Mouse (Mus musculus): ENCODE measurements around the gene Zfp628.
A peak's percentile ranks its signal among the peaks of the same experiment; 100 is the strongest.

Gene Zfp628

GRCm38 (mm10) chr7:4938456-4938855 is 23.4 kb downstream of the Zfp628 start:
- Histone ChIP-seq H3K4me3 (replicated peaks; ENCODE audit: low read length) (no peak overlapping the region), H3K9me3 (ENCODE audit: low read length) (no peaks in the 10 kb centered on the region), H3K36me3 (ENCODE audit: insufficient read depth, low read length) (no peaks in the 10 kb centered on the region), H3K27me3 (ENCODE audit: insufficient read depth, low read length) (0 out of 2 replicates have a peak, but pooled peaks cover 3% of the 10 kb centered on the region), H3K4me1 (replicated peaks; ENCODE audit: low read depth, low read length) (peaks cover 16% of the 10 kb centered on the region)
- no peak for TF ChIP-seq POU5F1 (IDR thresholded peaks at IDR 0.05; ENCODE audit: borderline replicate concordance, low read length)
- peak; percentile 99 for TF ChIP-seq CTCF (conservative IDR thresholded peaks at IDR 0.05; ENCODE audit: low read length)

- Histone ChIP-seq H3K36me3 (ENCODE audit: insufficient read depth, low read length) (no peaks in the 10 kb centered on the region), H3K4me1 (replicated peaks; ENCODE audit: low read depth, low read length) (peaks cover 19% of the 10 kb centered on the region), H3K4me3 (replicated peaks; ENCODE audit: low read length) (no peak overlapping the region), H3K27me3 (ENCODE audit: insufficient read depth, low read length) (0 out of 2 replicates have a peak, but pooled peaks cover 9% of the 10 kb centered on the region), H3K9me3 (ENCODE audit: low read length) (no peaks in the 10 kb centered on the region)
- TF ChIP-seq CTCF (conservative IDR thresholded peaks at IDR 0.05; ENCODE audit: low read length) (peak; percentile 87), NANOG (IDR thresholded peaks at IDR 0.05; ENCODE audit: borderline replicate concordance, low read length) (no peak)
These were observed 25.1 kb downstream of the Zfp628 start for GRCm38 (mm10) chr7:4940068-4940479.

- Histone ChIP-seq H3K4me1 (replicated peaks; ENCODE audit: low read depth, low read length) (peaks cover 15% of the 10 kb centered on the region), H3K4me3 (replicated peaks; ENCODE audit: low read length) (no peak overlapping the region), H3K27me3 (ENCODE audit: insufficient read depth, low read length) (peaks cover 9% of the 10 kb centered on the region; the same call in 1 of the 2 replicates), H3K36me3 (ENCODE audit: insufficient read depth, low read length) (no peaks in the 10 kb centered on the region), H3K9me3 (ENCODE audit: low read length) (no peaks in the 10 kb centered on the region)
- no peak for TF ChIP-seq CTCF (conservative IDR thresholded peaks at IDR 0.05; ENCODE audit: low read length)
- TF ChIP-seq NANOG (IDR thresholded peaks at IDR 0.05; ENCODE audit: borderline replicate concordance, low read length) = no peak
- no peak for TF ChIP-seq POU5F1 (IDR thresholded peaks at IDR 0.05; ENCODE audit: borderline replicate concordance, low read length)
These were observed 27.7 kb downstream of the Zfp628 start for GRCm38 (mm10) chr7:4942673-4943072.

- peaks cover 9% of the 10 kb centered on the region; the same call in 1 of the 2 replicates for H3K27me3 ChIP-seq (ENCODE audit: insufficient read depth, low read length)
- H3K9me3 ChIP-seq (ENCODE audit: low read length) = no peaks in the 10 kb centered on the region
- TF ChIP-seq CTCF (conservative IDR thresholded peaks at IDR 0.05; ENCODE audit: low read length) (peak; percentile 92), POU5F1 (IDR thresholded peaks at IDR 0.05; ENCODE audit: borderline replicate concordance, low read length) (no peak)
- H3K36me3 ChIP-seq (ENCODE audit: insufficient read depth, low read length) = no peaks in the 10 kb centered on the region
- H3K4me3 ChIP-seq (replicated peaks; ENCODE audit: low read length) = peak overlapping the region; percentile 64
- H3K4me1 ChIP-seq (replicated peaks; ENCODE audit: low read depth, low read length) = peaks cover 15% of the 10 kb centered on the region
These were observed 28.3 kb downstream of the Zfp628 start for GRCm38 (mm10) chr7:4943223-4943815.

- H3K4me3 ChIP-seq (replicated peaks; ENCODE audit: low read length) = no peak overlapping the region
- H3K27me3 ChIP-seq (ENCODE audit: insufficient read depth, low read length) = peaks cover 6% of the 10 kb centered on the region; the same call in 1 of the 2 replicates
- H3K9me3 ChIP-seq (ENCODE audit: low read length) = no peaks in the 10 kb centered on the region
These were observed 32.8 kb downstream of the Zfp628 start for GRCm38 (mm10) chr7:4947855-4948254.

GRCm38 (mm10) chr7:4948386-4948785 is 33.4 kb downstream of the Zfp628 start:
- Histone ChIP-seq H3K4me1 (replicated peaks; ENCODE audit: low read depth, low read length) (peaks cover 35% of the 10 kb centered on the region), H3K36me3 (ENCODE audit: insufficient read depth, low read length) (no peaks in the 10 kb centered on the region), H3K4me3 (replicated peaks; ENCODE audit: low read length) (no peak overlapping the region), H3K9me3 (ENCODE audit: low read length) (no peaks in the 10 kb centered on the region), H3K27me3 (ENCODE audit: insufficient read depth, low read length) (peaks cover 6% of the 10 kb centered on the region; the same call in 1 of the 2 replicates)
- TF ChIP-seq POU5F1 (IDR thresholded peaks at IDR 0.05; ENCODE audit: borderline replicate concordance, low read length) (no peak), CTCF (conservative IDR thresholded peaks at IDR 0.05; ENCODE audit: low read length) (no peak)

More at GRCm38 (mm10) chr7:4947855-4948254, 32.8 kb downstream of the Zfp628 start:
- no peaks in the 10 kb centered on the region for H3K36me3 ChIP-seq (ENCODE audit: insufficient read depth, low read length)
- TF ChIP-seq POU5F1 (IDR thresholded peaks at IDR 0.05; ENCODE audit: borderline replicate concordance, low read length) (no peak), CTCF (conservative IDR thresholded peaks at IDR 0.05; ENCODE audit: low read length) (no peak), NANOG (IDR thresholded peaks at IDR 0.05; ENCODE audit: borderline replicate concordance, low read length) (no peak)
- H3K4me1 ChIP-seq (replicated peaks; ENCODE audit: low read depth, low read length) = peaks cover 34% of the 10 kb centered on the region

GRCm38 (mm10) chr7:4950561-4951342 is 35.7 kb downstream of the Zfp628 start:
- no peaks in the 10 kb centered on the region; the same call in 1 of the 2 replicates for H3K27me3 ChIP-seq (ENCODE audit: insufficient read depth, low read length)
- no peaks in the 10 kb centered on the region for H3K36me3 ChIP-seq (ENCODE audit: insufficient read depth, low read length)
- H3K4me1 ChIP-seq (replicated peaks; ENCODE audit: low read depth, low read length) = peaks cover 35% of the 10 kb centered on the region
- H3K4me3 ChIP-seq (replicated peaks; ENCODE audit: low read length) = no peak overlapping the region
- TF ChIP-seq CTCF (conservative IDR thresholded peaks at IDR 0.05; ENCODE audit: low read length) (no peak), POU5F1 (IDR thresholded peaks at IDR 0.05; ENCODE audit: borderline replicate concordance, low read length) (no peak), NANOG (IDR thresholded peaks at IDR 0.05; ENCODE audit: borderline replicate concordance, low read length) (no peak)
- H3K9me3 ChIP-seq (ENCODE audit: low read length) = no peaks in the 10 kb centered on the region

- H3K36me3 ChIP-seq (ENCODE audit: insufficient read depth, low read length) = no peaks in the 10 kb centered on the region
- TF ChIP-seq POU5F1 (IDR thresholded peaks at IDR 0.05; ENCODE audit: borderline replicate concordance, low read length) (no peak), CTCF (conservative IDR thresholded peaks at IDR 0.05; ENCODE audit: low read length) (no peak), NANOG (IDR thresholded peaks at IDR 0.05; ENCODE audit: borderline replicate concordance, low read length) (no peak)
- H3K4me1 ChIP-seq (replicated peaks; ENCODE audit: low read depth, low read length) = peaks cover 30% of the 10 kb centered on the region
- H3K27me3 ChIP-seq (ENCODE audit: insufficient read depth, low read length) = no peaks in the 10 kb centered on the region; the same call in 1 of the 2 replicates
- no peaks in the 10 kb centered on the region for H3K9me3 ChIP-seq (ENCODE audit: low read length)
- H3K4me3 ChIP-seq (replicated peaks; ENCODE audit: low read length) = no peak overlapping the region
These were observed 38.9 kb downstream of the Zfp628 start for GRCm38 (mm10) chr7:4953815-4954445.
